Mouse (Mus musculus): ENCODE results near the gene Sphk2. TPM values are rescaled to one million over a fixed set of nuclear protein-coding genes. Genes with fewer than 3 reads are reported as not detected.

Gene Sphk2
- total RNA-seq, 2 experiments from 2014 or later = 15.8 to 16.7 TPM

GRCm38 (mm10) chr7:45713881-45714520 lies 3.8 kb downstream of the Sphk2 start:
- DNase-seq (ENCODE audit: low spot score) = no peak
- intact Hi-C loops (cut with DNase I) = loop anchor here (10.0 kb wide), 1 partner anchor 849 kb away; the partner anchor contains the start of gene Ptov1

- DNase-seq (ENCODE audit: low spot score) = no peak
- intact Hi-C loops (cut with DNase I) = loop anchor here (10.0 kb wide), 1 partner anchor 849 kb away; the partner anchor contains the start of gene Ptov1
Measured at GRCm38 (mm10) chr7:45713396-45713795, 4.4 kb downstream of the Sphk2 start.

GRCm38 (mm10) chr7:45712022-45712757 lies 5.6 kb downstream of the Sphk2 start:
- DNase-seq (ENCODE audit: low spot score) = peak; percentile 53
- intact Hi-C loops (cut with DNase I) = loop anchor here (10.0 kb wide), 1 partner anchor 847 kb away; the partner anchor contains the start of gene Ptov1

DNA sequence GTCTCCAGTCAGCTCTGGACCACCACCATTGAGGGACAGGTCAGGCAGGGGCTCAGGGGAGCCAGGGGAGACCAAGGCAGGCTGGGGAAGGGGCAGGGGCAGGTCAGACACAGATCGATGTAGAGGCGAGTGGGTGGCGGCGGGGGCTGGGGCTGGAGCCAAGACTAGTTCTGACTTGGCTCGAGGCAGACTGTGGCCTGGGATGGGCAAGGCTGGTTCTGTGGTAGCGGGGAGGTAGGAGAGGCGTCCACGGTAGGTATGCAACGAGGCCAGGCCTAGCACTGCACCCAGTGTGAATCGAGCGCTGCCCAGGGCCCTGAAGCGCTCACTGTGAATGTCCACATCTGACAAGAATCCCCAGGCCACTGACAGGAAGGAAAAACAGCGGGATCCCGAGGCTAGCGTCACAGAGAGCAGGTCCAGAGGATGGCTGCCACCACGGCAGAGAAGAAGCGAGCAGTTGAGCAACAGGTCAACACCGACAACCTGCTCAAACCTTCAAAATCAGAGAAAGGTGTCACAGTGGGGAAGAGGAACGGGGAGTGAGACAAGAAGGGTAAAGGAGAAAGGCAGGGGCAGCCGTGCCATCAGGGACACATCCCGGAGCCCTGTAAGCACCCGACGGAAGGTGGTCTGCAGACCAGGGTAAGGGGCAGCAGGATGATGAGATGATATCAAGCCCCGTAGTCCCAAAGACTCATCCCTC lies 6.3 kb downstream of the Sphk2 start:
- intact Hi-C loops (cut with DNase I) = loop anchor here (10.0 kb wide), 1 partner anchor 847 kb away; the partner anchor contains the start of gene Ptov1
- no peak for DNase-seq (ENCODE audit: low spot score)

DNA sequence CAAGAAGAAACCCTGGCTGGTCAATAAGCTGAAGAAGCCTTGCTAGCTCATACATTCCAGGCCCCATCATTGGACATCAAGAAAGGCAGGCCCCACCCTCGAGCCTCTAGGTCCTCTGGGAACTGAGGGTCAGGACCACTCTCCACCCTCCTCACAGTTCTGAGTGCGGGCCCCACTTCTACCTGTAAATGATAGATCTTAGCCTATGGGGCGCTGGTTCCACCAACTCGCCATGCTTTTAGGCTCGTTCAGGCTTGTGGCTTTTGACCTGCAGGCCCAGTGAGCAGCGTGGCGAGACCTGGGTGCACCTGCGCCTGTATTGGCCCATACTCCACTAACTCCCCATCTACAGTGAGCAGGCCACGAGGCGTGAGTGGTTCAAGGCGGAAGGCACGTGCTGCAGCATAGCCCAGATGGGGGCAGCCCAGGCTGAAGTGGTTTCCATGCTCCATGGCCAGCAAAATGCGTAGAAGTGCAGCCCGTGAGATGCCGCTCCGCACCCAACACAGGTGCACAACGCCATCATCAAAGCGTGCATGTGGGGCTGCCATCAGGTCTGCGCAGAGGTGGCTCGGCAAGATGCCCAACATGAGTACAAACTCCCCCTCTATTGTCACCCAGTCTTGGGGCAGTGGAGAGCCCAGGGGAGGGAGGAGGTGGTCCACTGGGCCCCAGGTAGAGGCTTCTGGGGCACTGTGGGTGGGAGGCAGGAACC lies 7.2 kb downstream of the Sphk2 start:
- intact Hi-C loops (cut with DNase I) = loop anchor here (10.0 kb wide), 1 partner anchor 846 kb away; the partner anchor contains the start of gene Ptov1
- DNase-seq (ENCODE audit: low spot score) = no peak

- DNase-seq (ENCODE audit: low spot score) = no peak
- intact Hi-C loops (cut with DNase I) = loop anchor here (10.0 kb wide), 1 partner anchor 845 kb away; the partner anchor contains the start of gene Ptov1
Measured at GRCm38 (mm10) chr7:45709677-45710355, 8.0 kb downstream of the Sphk2 start.

- intact Hi-C loops (cut with DNase I) = no loop called here
- DNase-seq (ENCODE audit: low spot score) = no peak
Measured at GRCm38 (mm10) chr7:45709036-45709435, 8.8 kb downstream of the Sphk2 start.

GRCm38 (mm10) chr7:45708221-45708761 lies 9.5 kb downstream of the Sphk2 start:
- no peak for DNase-seq (ENCODE audit: low spot score)

DNA sequence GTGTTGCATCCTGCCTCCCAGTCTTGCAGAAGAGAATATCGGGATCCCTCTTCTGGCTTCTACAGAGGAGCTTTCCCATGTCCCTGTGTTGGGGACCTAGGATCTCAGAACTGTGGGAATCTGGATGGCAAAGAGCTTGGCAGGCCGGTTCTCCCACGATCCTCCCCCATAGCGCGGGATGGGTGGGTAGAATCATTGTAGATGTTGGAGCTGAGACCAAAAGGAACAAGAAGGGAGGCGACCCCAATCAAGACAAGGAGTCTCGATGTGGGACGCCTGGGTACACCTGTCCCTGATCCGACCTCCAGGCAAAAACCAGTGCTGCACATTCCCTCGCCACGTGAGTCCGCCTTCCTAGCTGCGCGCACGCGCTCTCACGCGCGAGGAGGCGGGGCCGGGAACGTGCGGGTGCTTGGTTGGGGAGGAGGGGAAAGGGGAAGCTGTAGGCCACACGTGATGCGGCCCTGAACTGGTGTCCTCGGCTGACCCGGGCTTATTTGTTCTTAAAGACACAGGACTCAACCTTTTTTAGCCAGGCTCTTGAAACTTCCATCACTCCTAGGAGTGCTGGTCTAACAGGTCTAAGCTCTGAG lies 10.3 kb downstream of the Sphk2 start:
- DNase-seq (ENCODE audit: low spot score) = peak; percentile 98
- intact Hi-C loops (cut with DNase I) = no loop called here

More at GRCm38 (mm10) chr7:45708221-45708761, 9.5 kb downstream of the Sphk2 start:
- intact Hi-C loops (cut with DNase I) = no loop called here

- peak; percentile 87 for DNase-seq (ENCODE audit: low spot score)
- intact Hi-C loops (cut with DNase I) = no loop called here
Measured at GRCm38 (mm10) chr7:45706721-45707241, 11.0 kb downstream of the Sphk2 start.

- intact Hi-C loops (cut with DNase I) = no loop called here
- DNase-seq (ENCODE audit: low spot score) = peak; percentile 91
Measured at GRCm38 (mm10) chr7:45705873-45706281, 11.9 kb downstream of the Sphk2 start.

GRCm38 (mm10) chr7:45705443-45705864 lies 12.3 kb downstream of the Sphk2 start:
- intact Hi-C loops (cut with DNase I) = no loop called here
- no peak for DNase-seq (ENCODE audit: low spot score)

- peak; percentile 100 for DNase-seq (ENCODE audit: low spot score)
- intact Hi-C loops (cut with DNase I) = no loop called here
Measured at GRCm38 (mm10) chr7:45704730-45705442, 12.9 kb downstream of the Sphk2 start, which contains the start of gene Dbp. Dbp (plus strand) TSS chr7:45705088.

GRCm38 (mm10) chr7:45704046-45704559 lies 13.7 kb downstream of the Sphk2 start:
- intact Hi-C loops (cut with DNase I) = no loop called here

GRCm38 (mm10) chr7:45703521-45704033 lies 14.2 kb downstream of the Sphk2 start:
- no peak for DNase-seq (ENCODE audit: low spot score)
- intact Hi-C loops (cut with DNase I) = no loop called here

More at GRCm38 (mm10) chr7:45704046-45704559, 13.7 kb downstream of the Sphk2 start:
- DNase-seq (ENCODE audit: low spot score) = peak; percentile 61

DNA sequence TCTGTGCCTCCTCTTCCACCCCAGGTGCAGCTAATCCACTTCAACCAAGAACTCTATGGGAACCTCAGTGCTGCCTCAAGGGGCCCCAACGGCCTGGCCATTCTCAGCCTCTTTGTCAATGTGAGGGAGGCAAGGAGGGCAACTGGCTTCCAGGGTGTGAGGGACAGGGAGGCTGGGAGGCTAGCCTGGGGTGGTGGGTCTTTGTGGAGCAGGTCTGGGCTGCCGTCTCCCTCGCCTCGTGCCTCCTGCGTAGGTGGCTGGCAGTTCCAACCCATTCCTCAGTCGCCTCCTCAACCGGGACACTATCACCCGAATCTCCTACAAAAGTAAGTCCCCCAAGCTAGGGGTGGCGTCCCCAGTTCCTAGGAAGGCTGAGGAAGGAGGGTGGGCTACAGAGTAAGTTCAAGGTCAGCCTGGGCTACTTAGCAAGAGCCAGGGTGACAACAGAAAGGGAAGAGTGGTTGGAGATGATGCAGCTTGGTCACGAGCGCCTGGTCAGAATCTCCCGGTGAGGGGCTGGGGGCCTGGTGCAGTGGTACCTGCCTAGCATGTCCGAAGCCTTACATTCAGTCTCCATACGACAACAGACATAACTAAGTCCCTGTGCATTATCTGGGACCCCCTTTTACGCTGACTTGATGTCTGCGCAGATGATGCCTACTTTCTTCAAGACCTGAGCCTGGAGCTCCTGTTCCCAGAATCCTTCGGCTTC lies 14.8 kb downstream of the Sphk2 start:
- intact Hi-C loops (cut with DNase I) = no loop called here

More for the DNA sequence above, 14.8 kb downstream of the Sphk2 start:
- no peak for DNase-seq (ENCODE audit: low spot score)
